Mouse (Mus musculus) kidney, embryonic 14.5 days (tissue): ENCODE data around the gene Negr1. TPM values are rescaled to one million over a fixed set of nuclear protein-coding genes. Genes with fewer than 3 reads are reported as not detected.

Experiments used
- ATAC-seq: fragments of 200-750 bp; cut with Nextera tagmentation; 2 replicates; pipeline ENCODE4 v1.8.0; 2017; ENCODE audit warnings: moderate number of reproducible peaks, mild to moderate bottlenecking, moderate TSS enrichment, moderate library complexity; ENCODE audit not compliant: low FRiP score, low TSS enrichment
- H3K27ac ChIP-seq: fragments of 300-500 bp; sonication (generic); 2 replicates; pipeline ENCODE4 v1.5.1; 2014; ENCODE audit warnings: low read depth, mild to moderate bottlenecking, low read length, moderate library complexity, mixed read lengths
- H3K27me3 ChIP-seq: fragments of 300-500 bp; sonication (generic); 2 replicates; pipeline ENCODE4 v1.6.1; 2014; ENCODE audit warnings: mild to moderate bottlenecking, low read length; ENCODE audit not compliant: control insufficient read depth, insufficient read depth
- H3K36me3 ChIP-seq: fragments of 300-500 bp; sonication (generic); 2 replicates; pipeline ENCODE4 v1.6.1; 2014; ENCODE audit warnings: low read length, mixed read lengths; ENCODE audit not compliant: control insufficient read depth, insufficient read depth
- H3K4me1 ChIP-seq: fragments of 300-500 bp; sonication (generic); 2 replicates; pipeline ENCODE4 v1.6.1; 2014; ENCODE audit warnings: low read length, mixed read lengths; ENCODE audit not compliant: control insufficient read depth, insufficient read depth
- H3K4me2 ChIP-seq: fragments of 300-500 bp; sonication (generic); replicated peaks from 2 replicates; pipeline ENCODE4 v1.6.1; 2014; ENCODE audit warnings: low read depth, mild to moderate bottlenecking, low read length
- H3K4me3 ChIP-seq: fragments of 300-500 bp; sonication (generic); 2 replicates; pipeline ENCODE4 v1.5.1; 2014; ENCODE audit warnings: mild to moderate bottlenecking, low read length
- H3K9ac ChIP-seq: fragments of 300-500 bp; sonication (generic); 2 replicates; pipeline ENCODE4 v1.6.1; 2014; ENCODE audit warnings: low read depth, mild to moderate bottlenecking, low read length, moderate library complexity
- H3K9me3 ChIP-seq: fragments of 300-500 bp; sonication (generic); 2 replicates; pipeline ENCODE4 v1.6.1; 2016; ENCODE audit warnings: low read length; ENCODE audit not compliant: control insufficient read depth
- WGBS: fragments of 180-500 bp; shearing (Covaris S2); extraction: QIAGEN DNeasy Blood & Tissue Kit; methylation state at CpG from one replicate; pipeline ENCODE4 v1.1.7; 2014; 5-methylcytosine and 5-hydroxymethylcytosine counted together
- polyA plus RNA-seq: library from polyadenylated mRNA; unstranded; fragments of >200 nt; fragmentation: Nextera tagmentation; extraction: Ambion mirVana; gene quantifications from 2 replicates; pipeline ENCODE4 v1.2.1, GENCODE M21; 2014

The Negr1 gene
- polyA plus RNA-seq, 1 experiment from 2014 or later: 12.4 TPM

DNA sequence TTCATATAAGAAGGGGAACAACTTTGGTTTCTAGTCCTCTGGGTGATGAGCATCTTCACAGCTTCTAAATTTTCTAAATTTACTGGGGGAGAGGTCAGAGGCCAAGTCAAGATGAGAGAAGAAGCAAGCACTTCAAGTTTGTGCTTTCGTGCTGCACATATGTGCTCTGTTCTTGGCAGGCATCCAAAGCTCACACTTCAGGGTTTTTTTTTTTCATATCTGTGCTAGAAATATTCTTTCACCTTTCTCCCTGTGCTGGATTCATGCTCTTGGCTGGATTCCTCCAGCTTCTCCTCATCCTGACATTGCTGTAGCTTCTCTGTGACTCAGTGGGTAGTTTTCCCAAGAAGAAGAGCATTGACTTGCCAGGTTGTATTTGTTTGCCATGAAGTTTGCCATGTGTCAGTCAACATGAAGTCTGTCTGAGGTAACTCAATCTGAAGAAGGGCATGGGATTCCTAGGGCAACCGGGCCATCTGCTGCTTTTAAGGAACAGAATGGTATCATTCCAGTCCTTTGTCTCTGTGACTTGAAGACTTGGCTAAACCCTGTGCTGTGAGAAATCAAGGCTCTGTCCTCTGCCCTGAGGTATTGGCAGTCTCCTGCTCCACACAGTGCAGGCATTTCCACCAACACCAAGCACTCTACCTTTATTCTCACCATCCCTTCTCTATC lies 204.7 kb downstream of the Negr1 start:
- Histone ChIP-seq H3K27ac (no peak overlapping the region), H3K9ac (no peak overlapping the region), H3K9me3 (no peaks in the 10 kb centered on the region), H3K4me2 (no peak overlapping the region), H3K4me1 (no peaks in the 10 kb centered on the region), H3K36me3 (no peaks in the 10 kb centered on the region), H3K27me3 (no peaks in the 10 kb centered on the region), H3K4me3 (no peak overlapping the region)
- 62% methylated on average over 2 of the region's 2 CpGs for WGBS
- ATAC-seq: no peak

DNA sequence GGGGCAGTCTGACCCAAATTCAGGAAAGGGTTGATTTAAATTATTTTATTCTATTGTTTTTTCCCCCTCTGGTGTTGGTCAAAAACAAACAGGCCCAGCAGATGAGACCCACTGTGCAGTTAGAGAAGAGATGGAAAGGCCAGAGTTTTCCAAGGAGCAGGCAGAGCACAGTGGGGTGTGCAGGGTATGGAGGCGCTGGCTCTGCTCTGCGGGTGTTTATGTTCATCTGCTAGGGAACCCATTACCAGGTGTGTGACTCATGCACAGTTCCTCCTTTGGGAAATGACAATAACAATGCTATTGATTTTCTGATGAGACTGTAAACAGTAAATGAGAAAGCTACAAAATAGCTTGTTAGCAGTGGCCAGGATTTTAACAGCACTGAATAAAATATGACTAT lies 210.0 kb downstream of the Negr1 start:
- no peaks in the 10 kb centered on the region for H3K9me3 ChIP-seq
- no peak overlapping the region for H3K4me3 ChIP-seq
- H3K27ac ChIP-seq: no peak overlapping the region
- H3K4me2 ChIP-seq: no peak overlapping the region
- no peak for ATAC-seq
- WGBS: 88% methylated on average over 2 of the region's 2 CpGs
- no peak overlapping the region for H3K9ac ChIP-seq
- H3K4me1 ChIP-seq: no peaks in the 10 kb centered on the region
- H3K27me3 ChIP-seq: no peaks in the 10 kb centered on the region
- no peaks in the 10 kb centered on the region for H3K36me3 ChIP-seq

DNA sequence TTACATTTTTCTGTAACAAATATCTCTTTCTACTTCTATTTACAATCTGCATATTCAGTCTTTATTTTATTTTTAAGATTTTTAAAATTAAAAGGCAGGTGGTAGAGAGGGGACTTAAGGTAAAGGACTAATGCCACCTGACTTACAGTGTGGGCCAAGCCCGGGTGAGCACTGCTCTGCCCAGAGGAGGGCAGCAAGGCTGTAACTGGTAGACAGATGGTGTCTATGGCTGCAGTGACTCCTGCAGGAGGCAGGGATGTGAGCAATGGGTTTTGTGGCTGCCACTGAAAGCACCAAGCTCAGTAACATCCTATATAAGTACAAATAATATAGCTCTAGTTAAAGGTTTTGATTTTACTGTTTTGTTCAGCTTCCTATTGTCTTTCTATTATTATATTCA lies 210.5 kb downstream of the Negr1 start:
- Histone ChIP-seq H3K27me3 (no peaks in the 10 kb centered on the region), H3K4me1 (no peaks in the 10 kb centered on the region), H3K27ac (no peak overlapping the region), H3K9me3 (no peaks in the 10 kb centered on the region), H3K9ac (no peak overlapping the region), H3K4me3 (no peak overlapping the region), H3K4me2 (no peak overlapping the region), H3K36me3 (no peaks in the 10 kb centered on the region)
- ATAC-seq: peak; percentile 68; the same call in 1 of the 2 replicates
- WGBS: 68% methylated on average over 1 of the region's 1 CpGs

GRCm38 (mm10) chr3:156784309-156784852 lies 222.8 kb downstream of the Negr1 start:
- WGBS: 18% methylated on average over 1 of the region's 1 CpGs
- no peak overlapping the region for H3K4me3 ChIP-seq
- H3K27me3 ChIP-seq: no peaks in the 10 kb centered on the region
- H3K9ac ChIP-seq: no peak overlapping the region
- H3K4me1 ChIP-seq: no peaks in the 10 kb centered on the region
- no peaks in the 10 kb centered on the region for H3K36me3 ChIP-seq
- no peak overlapping the region for H3K4me2 ChIP-seq
- ATAC-seq: peak; percentile 76; the same call in 1 of the 2 replicates
- no peak overlapping the region for H3K27ac ChIP-seq
- no peaks in the 10 kb centered on the region for H3K9me3 ChIP-seq

DNA sequence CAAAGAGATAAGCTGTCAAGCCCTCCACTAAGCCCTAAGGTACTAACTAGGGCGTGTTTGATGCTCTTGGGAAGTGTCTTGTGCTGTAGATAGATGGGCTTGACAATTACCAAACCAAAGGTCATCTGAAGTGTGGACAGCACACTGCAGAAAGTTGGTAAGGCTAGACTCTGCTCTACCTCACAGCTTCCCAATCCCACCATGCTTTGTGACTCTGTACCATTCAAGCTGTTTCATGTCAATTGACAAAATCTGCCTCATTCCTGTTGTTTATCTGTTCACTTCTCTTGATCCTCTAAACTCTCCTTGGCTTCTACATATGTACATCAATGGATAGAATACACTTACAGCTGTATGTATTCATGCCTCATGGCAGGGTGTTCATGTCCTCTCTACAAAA lies 224.8 kb downstream of the Negr1 start:
- Histone ChIP-seq H3K9ac (no peak overlapping the region), H3K27ac (no peak overlapping the region), H3K27me3 (no peaks in the 10 kb centered on the region), H3K9me3 (no peaks in the 10 kb centered on the region), H3K4me1 (no peaks in the 10 kb centered on the region), H3K4me3 (no peak overlapping the region), H3K36me3 (no peaks in the 10 kb centered on the region), H3K4me2 (no peak overlapping the region)
- 73% methylated on average over 1 of the region's 1 CpGs for WGBS
- ATAC-seq: no peak

GRCm38 (mm10) chr3:156791234-156791633 lies 229.6 kb downstream of the Negr1 start:
- Histone ChIP-seq H3K9me3 (no peaks in the 10 kb centered on the region), H3K27ac (no peak overlapping the region), H3K4me3 (no peak overlapping the region), H3K27me3 (no peaks in the 10 kb centered on the region), H3K9ac (no peak overlapping the region), H3K4me1 (no peaks in the 10 kb centered on the region), H3K36me3 (no peaks in the 10 kb centered on the region), H3K4me2 (no peak overlapping the region)
- no peak for ATAC-seq

GRCm38 (mm10) chr3:156792743-156793142 lies 231.1 kb downstream of the Negr1 start:
- no peak for ATAC-seq
- Histone ChIP-seq H3K36me3 (no peaks in the 10 kb centered on the region), H3K4me2 (no peak overlapping the region), H3K4me1 (no peaks in the 10 kb centered on the region), H3K27me3 (no peaks in the 10 kb centered on the region), H3K27ac (no peak overlapping the region), H3K9ac (no peak overlapping the region), H3K4me3 (no peak overlapping the region), H3K9me3 (no peaks in the 10 kb centered on the region)
- 70% methylated on average over 7 of the region's 7 CpGs for WGBS

- no peaks in the 10 kb centered on the region for H3K36me3 ChIP-seq
Measured at GRCm38 (mm10) chr3:156794091-156794490, 232.5 kb downstream of the Negr1 start.

DNA sequence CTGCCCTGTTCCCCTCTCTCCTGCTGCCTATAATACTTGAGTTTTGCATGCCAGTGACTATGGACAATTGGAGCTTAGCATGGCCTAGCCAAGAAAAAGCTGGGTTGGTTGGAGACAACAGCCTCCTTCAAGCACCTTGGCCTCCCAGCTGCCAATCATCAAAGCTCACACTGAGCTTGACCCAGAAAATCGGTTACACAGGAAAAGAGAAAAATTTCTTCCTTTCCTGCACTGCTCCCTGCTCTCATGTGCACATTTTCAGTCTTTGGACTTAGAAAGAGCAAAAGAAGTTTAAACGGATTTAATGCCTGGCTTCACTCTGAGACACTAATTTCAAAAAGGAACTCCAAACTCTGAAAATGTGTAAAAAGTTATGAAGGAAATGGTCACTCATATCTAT lies 233.0 kb downstream of the Negr1 start:
- H3K9me3 ChIP-seq: no peaks in the 10 kb centered on the region
- H3K36me3 ChIP-seq: no peaks in the 10 kb centered on the region
- no peak overlapping the region for H3K4me2 ChIP-seq
- H3K4me1 ChIP-seq: no peaks in the 10 kb centered on the region
- no peak overlapping the region for H3K9ac ChIP-seq
- ATAC-seq: no peak
- no peaks in the 10 kb centered on the region for H3K27me3 ChIP-seq
- H3K4me3 ChIP-seq: no peak overlapping the region
- WGBS: 56% methylated on average over 2 of the region's 2 CpGs
- no peak overlapping the region for H3K27ac ChIP-seq

More at GRCm38 (mm10) chr3:156794091-156794490, 232.5 kb downstream of the Negr1 start:
- Histone ChIP-seq H3K4me3 (no peak overlapping the region), H3K4me1 (no peaks in the 10 kb centered on the region), H3K9ac (no peak overlapping the region), H3K9me3 (no peaks in the 10 kb centered on the region), H3K4me2 (no peak overlapping the region), H3K27me3 (no peaks in the 10 kb centered on the region), H3K27ac (no peak overlapping the region)
- 91% methylated on average over 4 of the region's 4 CpGs for WGBS
- ATAC-seq: no peak
